Mouse (Mus musculus): ENCODE results near the gene Dnajc5.

GRCm38 (mm10) chr2:181491432-181492205, 28.7 kb upstream of the Dnajc5 start:
- TF ChIP-seq CTCF (conservative IDR thresholded peaks at IDR 0.05; ENCODE audit: insufficient read depth, insufficient read length, low read depth, low read length) (no peak), POLR2A (IDR thresholded peaks at IDR 0.05; ENCODE audit: low read depth, low read length) (no peak)
